Mouse (Mus musculus) lung, postnatal 10 days (tissue): Measurements from ENCODE around the gene Tnfrsf12a.

Experiments
- DNase-seq: peaks from one replicate; pipeline ENCODE4 v3.0.0; 2021

The Tnfrsf12a gene

DNA sequence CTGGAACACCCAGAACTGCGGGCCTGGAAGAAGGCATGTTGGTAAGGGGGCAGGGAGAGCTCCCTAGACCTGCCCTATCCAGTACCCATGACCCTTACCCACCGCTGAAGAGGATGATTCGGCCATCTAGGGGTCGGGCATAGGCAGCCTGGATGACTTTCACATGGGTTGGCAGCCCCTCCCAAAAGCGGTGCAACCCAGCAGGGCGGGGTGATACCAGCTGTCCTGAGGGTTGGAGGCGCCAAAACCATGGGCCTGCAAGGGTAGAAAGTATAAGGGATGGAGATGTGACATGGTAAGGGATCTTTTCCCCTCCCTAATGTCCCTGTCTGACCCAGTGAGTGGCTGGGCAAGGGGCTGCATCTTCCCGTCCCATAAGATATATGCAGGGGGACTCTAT is 46.0 kb downstream of the Tnfrsf12a start:
- DNase-seq, result no peak

DNA sequence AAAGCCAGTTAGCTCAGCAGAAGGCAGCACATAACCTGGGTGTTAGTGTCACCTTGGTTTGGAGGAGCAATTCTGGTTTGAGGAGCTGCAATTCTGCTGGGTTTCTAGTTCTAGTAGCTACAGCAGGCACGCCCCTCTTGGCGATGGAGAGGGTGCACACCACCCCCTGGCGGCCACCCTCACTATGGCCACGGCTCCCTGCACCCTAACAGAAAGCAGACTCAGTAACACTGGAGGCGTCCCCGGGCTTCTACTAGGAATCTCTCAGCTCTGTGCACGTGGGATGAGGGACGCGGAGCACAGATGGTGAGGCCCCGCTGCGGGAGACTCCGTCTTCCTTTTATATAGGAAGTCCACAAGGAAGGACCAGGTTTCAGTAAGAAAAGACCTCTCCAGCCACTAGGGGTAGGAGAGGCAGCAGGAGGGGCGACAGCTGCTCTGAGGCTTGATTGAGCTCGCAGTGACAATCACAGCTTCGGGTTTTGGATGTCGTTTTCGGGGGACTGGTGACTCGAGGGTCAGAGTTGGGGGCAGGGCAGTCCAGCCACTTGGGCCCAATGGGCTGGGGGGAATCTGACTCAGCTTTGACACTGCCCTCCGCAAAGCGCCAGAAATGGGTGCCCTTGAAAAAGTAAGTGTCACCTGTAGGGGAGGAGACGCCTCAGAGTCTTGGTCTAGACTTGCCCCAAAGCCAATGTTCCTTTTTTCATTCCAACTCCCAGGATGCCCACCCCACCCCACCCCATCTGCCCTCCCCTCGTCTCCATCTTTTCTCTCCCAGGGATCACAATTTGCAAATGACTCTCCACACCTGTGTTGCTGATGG is 46.9 kb downstream of the Tnfrsf12a start:
- DNase-seq, result peak; percentile 88

DNA sequence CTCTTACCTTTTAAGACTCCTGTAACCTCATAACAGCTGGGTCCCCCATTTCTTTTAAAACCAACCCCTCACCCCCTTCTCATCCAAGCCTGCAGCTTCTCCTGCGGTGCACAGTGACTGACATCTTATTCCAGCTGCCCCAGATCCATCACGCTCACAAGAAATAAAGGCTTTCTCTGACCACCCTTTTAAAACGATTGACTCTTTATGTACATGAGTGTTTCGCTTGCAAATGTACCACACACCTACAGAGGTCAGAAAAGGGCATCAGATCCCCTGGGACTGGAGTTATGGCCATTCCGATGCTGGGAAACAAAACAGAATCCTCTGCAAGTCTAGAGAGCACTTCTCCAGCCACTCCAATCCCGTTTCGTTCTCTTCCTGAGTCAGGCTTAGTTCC is 49.5 kb downstream of the Tnfrsf12a start:
- no peak for DNase-seq
